Mouse (Mus musculus): ENCODE results near the gene Srl. TPM values are rescaled to one million over a fixed set of nuclear protein-coding genes. Genes with fewer than 3 reads are reported as not detected.
"Not testable (repeated sequence)": the region's sequence is repeated elsewhere in the genome, so short reads cannot be mapped to it uniquely, and the experiment has no call there.

Gene Srl
- total RNA-seq, 2 experiments from 2014 or later: 5.1 to 5.9 TPM

GRCm38 (mm10) chr16:4551056-4551455 is 9.4 kb upstream of the Srl start:
- intact Hi-C loops (cut with DNase I): loop anchor here (2.0 to 10.0 kb wide), 2 partner anchors 56 to 476 kb away; partner anchors contain the start of gene Trap1
- TF ChIP-seq CTCF (IDR thresholded peaks at IDR 0.05): peak; percentile 98
- no peak overlapping the region for H3K4me3 ChIP-seq
- H3K27ac ChIP-seq: no peak overlapping the region
- peak; percentile 58 to 66 for DNase-seq (ENCODE audit: extremely low spot score in 1 of 2, low spot score in 2 of 2)

- Histone ChIP-seq H3K4me3 (no peak overlapping the region), H3K27ac (no peak overlapping the region)
- DNase-seq (ENCODE audit: extremely low spot score in 1 of 2, low spot score in 2 of 2): no peak
- no peak; the same call in 1 of the 2 replicates for TF ChIP-seq CTCF (IDR thresholded peaks at IDR 0.05)
- intact Hi-C loops (cut with DNase I): no loop called here
Measured at GRCm38 (mm10) chr16:4548953-4549688, 7.5 kb upstream of the Srl start.

- Histone ChIP-seq H3K27ac (no peak overlapping the region), H3K4me3 (no peak overlapping the region)
- no peak for TF ChIP-seq CTCF (IDR thresholded peaks at IDR 0.05)
- DNase-seq (ENCODE audit: extremely low spot score in 1 of 2, low spot score in 2 of 2): no peak
- intact Hi-C loops (cut with DNase I): no loop called here
Measured at GRCm38 (mm10) chr16:4547611-4548010, 6.0 kb upstream of the Srl start.

GRCm38 (mm10) chr16:4546838-4547237 is 5.2 kb upstream of the Srl start:
- no peak overlapping the region for H3K27ac ChIP-seq
- no peak for DNase-seq (ENCODE audit: extremely low spot score in 1 of 2, low spot score in 2 of 2)
- intact Hi-C loops (cut with DNase I): no loop called here
- TF ChIP-seq CTCF (IDR thresholded peaks at IDR 0.05): no peak
- H3K4me3 ChIP-seq: no peak overlapping the region

- DNase-seq (ENCODE audit: extremely low spot score in 1 of 2, low spot score in 2 of 2): no peak
- TF ChIP-seq CTCF (IDR thresholded peaks at IDR 0.05): no peak
- no peak overlapping the region for H3K27ac ChIP-seq
- intact Hi-C loops (cut with DNase I): loop anchor here (5.0 kb wide), 1 partner anchor 128 kb away; no protein-coding TSS in a partner anchor
- no peak overlapping the region for H3K4me3 ChIP-seq
Measured at GRCm38 (mm10) chr16:4544845-4545244, 3.2 kb upstream of the Srl start.

- intact Hi-C loops (cut with DNase I): loop anchor here (5.0 kb wide), 1 partner anchor 126 kb away; no protein-coding TSS in a partner anchor
- no peak for DNase-seq (ENCODE audit: extremely low spot score in 1 of 2, low spot score in 2 of 2)
- H3K4me3 ChIP-seq: no peak overlapping the region
- H3K27ac ChIP-seq: no peak overlapping the region
- TF ChIP-seq CTCF (IDR thresholded peaks at IDR 0.05): no peak
Measured at GRCm38 (mm10) chr16:4543266-4543665, 1.6 kb upstream of the Srl start.

DNA sequence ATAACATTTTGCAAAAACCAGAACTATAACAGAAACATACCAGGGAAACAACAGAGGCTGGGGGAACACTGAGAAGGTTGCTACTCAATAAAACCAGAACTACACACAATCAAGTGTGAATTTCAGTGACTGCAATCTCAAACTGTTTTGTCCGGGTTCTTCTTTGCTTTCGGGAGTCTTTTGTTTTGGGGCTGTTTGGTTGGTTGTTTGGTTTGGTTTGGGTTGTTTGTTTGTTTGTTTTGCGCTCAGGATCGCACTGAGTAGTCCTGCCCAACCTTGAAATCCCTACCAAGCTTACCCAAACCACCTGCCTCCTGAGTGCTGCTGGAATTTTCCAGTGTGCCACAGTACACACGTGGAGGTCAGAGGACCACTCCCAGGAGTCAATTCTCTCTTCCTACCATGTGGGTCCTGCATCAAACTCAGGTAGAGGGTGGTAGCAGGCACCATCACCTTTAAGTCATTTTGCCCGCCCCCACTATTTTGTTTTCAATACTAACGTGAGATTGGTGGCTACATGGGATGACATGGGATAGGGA is 689 bp upstream of the Srl start:
- TF ChIP-seq CTCF (IDR thresholded peaks at IDR 0.05): no peak
- no peak for DNase-seq (ENCODE audit: extremely low spot score in 1 of 2, low spot score in 2 of 2)
- peak overlapping the region; percentile 55 for H3K4me3 ChIP-seq
- intact Hi-C loops (cut with DNase I): loop anchor here (1.0 to 5.0 kb wide), 3 partner anchors 53 to 226 kb away; no protein-coding TSS in a partner anchor
- H3K27ac ChIP-seq: peak overlapping the region; percentile 69; the same call in 1 of the 2 replicates

DNA sequence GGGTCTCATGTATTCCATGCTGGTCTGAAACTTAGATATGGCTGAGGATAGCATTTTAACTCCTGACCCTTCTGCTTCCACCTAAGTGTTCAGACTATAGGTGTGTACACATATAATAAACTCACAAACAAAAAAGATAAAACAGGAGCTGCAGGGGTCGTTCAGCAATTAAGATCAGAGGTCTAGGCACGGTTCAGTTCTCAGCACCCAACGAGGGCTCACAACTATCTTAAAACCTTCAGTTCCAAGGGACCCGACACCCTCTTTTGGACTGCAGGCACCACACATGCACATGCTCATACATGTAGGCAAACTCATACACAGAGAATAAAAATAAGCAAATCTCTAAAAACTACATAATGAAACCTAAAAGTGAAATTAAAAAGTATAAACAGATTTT is 583 bp downstream of the Srl start:
- no peak for TF ChIP-seq CTCF (IDR thresholded peaks at IDR 0.05)
- Histone ChIP-seq H3K27ac (no peak overlapping the region; the same call in 1 of the 2 replicates), H3K4me3 (peak overlapping the region; percentile 55)
- intact Hi-C loops (cut with DNase I): loop anchor here (5.0 kb wide), 1 partner anchor 124 kb away; no protein-coding TSS in a partner anchor
- DNase-seq (ENCODE audit: extremely low spot score in 1 of 2, low spot score in 2 of 2): no peak

GRCm38 (mm10) chr16:4540064-4540775 is 1.4 kb downstream of the Srl start:
- TF ChIP-seq CTCF (IDR thresholded peaks at IDR 0.05): no peak; the same call in 1 of the 2 replicates
- no peak for DNase-seq (ENCODE audit: extremely low spot score in 1 of 2, low spot score in 2 of 2)
- intact Hi-C loops (cut with DNase I): loop anchor here (5.0 kb wide), 1 partner anchor 123 kb away; no protein-coding TSS in a partner anchor
- Histone ChIP-seq H3K4me3 (no peak overlapping the region), H3K27ac (no peak overlapping the region)

DNA sequence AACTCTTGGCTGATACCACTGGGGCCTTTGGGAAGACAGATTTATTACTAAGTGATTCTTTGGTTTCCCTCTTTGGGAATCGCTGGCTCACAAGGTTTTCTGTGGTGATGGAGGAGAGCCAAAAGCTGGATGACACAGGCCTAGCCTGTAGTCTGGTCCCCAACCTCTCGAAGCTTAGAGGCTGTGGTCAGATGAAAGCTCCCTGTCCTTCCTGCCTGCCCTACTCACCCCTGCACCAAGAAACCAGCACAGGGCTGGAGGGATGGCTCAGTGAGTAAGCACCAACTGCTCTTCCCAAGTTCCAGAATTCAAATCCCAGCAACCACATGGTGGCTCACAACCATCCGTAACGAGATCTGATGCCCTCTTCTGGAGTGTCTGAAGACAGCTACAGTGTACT is 2.1 kb downstream of the Srl start:
- DNase-seq (ENCODE audit: extremely low spot score in 1 of 2, low spot score in 2 of 2): no peak
- H3K4me3 ChIP-seq: no peak overlapping the region
- intact Hi-C loops (cut with DNase I): no loop called here
- H3K27ac ChIP-seq: no peak overlapping the region
- TF ChIP-seq CTCF (IDR thresholded peaks at IDR 0.05): no peak; the same call in 1 of the 2 replicates

- Histone ChIP-seq H3K4me3 (no peak overlapping the region), H3K27ac (no peak overlapping the region)
- DNase-seq (ENCODE audit: extremely low spot score in 1 of 2, low spot score in 2 of 2): no peak
- intact Hi-C loops (cut with DNase I): no loop called here
- TF ChIP-seq CTCF (IDR thresholded peaks at IDR 0.05): no peak
Measured at GRCm38 (mm10) chr16:4537616-4538358, 3.8 kb downstream of the Srl start.

DNA sequence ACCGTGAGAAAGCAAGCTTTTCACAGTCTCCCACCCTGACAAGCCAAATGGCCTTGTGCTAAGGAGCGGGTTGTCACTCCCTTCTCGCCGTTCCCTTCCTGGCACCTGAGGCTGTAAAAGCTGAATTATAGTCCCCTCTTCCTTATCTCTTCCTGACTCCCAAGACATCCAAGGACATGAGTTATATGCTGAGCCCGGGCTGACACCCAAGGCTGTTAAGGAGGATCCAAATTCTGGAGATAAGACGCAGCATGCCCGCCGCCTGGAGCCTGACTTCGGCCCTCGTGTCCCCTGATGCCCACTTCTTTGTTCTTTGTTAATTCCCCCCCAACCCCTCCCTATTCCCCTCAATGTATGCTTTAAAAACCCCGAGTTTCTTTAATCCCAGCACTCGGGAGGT is 14.2 kb downstream of the Srl start:
- intact Hi-C loops (cut with DNase I); H3K4me3 ChIP-seq; H3K27ac ChIP-seq; DNase-seq (ENCODE audit: extremely low spot score in 1 of 2, low spot score in 2 of 2): not testable (repeated sequence)
